Mouse (Mus musculus) heart, embryonic 16.5 days (tissue): ENCODE results near the gene Abcg1. TPM values are rescaled to one million over a fixed set of nuclear protein-coding genes. Genes with fewer than 3 reads are reported as not detected.

Source experiments
- ATAC-seq: fragments of 200-750 bp; cut with Nextera tagmentation; replicated peaks from 2 replicates; pipeline ENCODE4 v1.8.0; 2017; ENCODE audit warnings: moderate number of reproducible peaks; ENCODE audit not compliant: insufficient read depth, low FRiP score; ENCODE audit errors: extremely low read depth
- H3K27ac ChIP-seq: fragments of 300-500 bp; sonication (generic); 2 replicates; pipeline ENCODE4 v1.5.1; 2014; ENCODE audit warnings: mild to moderate bottlenecking, low read length, control low read depth, moderate library complexity
- H3K27me3 ChIP-seq: fragments of 300-500 bp; sonication (generic); 2 replicates; pipeline ENCODE4 v1.6.1; 2014; ENCODE audit warnings: low read length, mixed read lengths; ENCODE audit not compliant: control insufficient read depth, insufficient read depth
- H3K36me3 ChIP-seq: fragments of 300-500 bp; sonication (generic); 2 replicates; pipeline ENCODE4 v1.6.1; 2014; ENCODE audit not compliant: control insufficient read depth, insufficient read depth
- H3K4me1 ChIP-seq: fragments of 300-500 bp; sonication (generic); 2 replicates; pipeline ENCODE4 v1.6.1; 2014; ENCODE audit warnings: low read length, mixed read lengths; ENCODE audit not compliant: control insufficient read depth, insufficient read depth
- H3K4me2 ChIP-seq: fragments of 300-500 bp; sonication (generic); 2 replicates; pipeline ENCODE4 v1.6.1; 2014; ENCODE audit warnings: low read depth, mild to moderate bottlenecking, control low read depth, low read length
- H3K4me3 ChIP-seq: fragments of 300-500 bp; sonication (generic); 2 replicates; pipeline ENCODE4 v1.5.1; 2014; ENCODE audit warnings: mild to moderate bottlenecking, control low read depth, low read length
- H3K9ac ChIP-seq: fragments of 300-500 bp; sonication (generic); 2 replicates; pipeline ENCODE4 v1.6.1; 2014; ENCODE audit warnings: low read length, control low read depth
- H3K9me3 ChIP-seq: fragments of 300-500 bp; sonication (generic); replicated peaks from 2 replicates; pipeline ENCODE4 v1.6.1; 2016; ENCODE audit warnings: low read length; ENCODE audit not compliant: control insufficient read depth
- WGBS: fragments of 180-500 bp; shearing (Covaris S2); extraction: QIAGEN DNeasy Blood & Tissue Kit; methylation state at CpG from one replicate; pipeline ENCODE4 v1.1.7; 2014; 5-methylcytosine and 5-hydroxymethylcytosine counted together
- polyA plus RNA-seq: library from polyadenylated mRNA; unstranded; fragments of >200 nt; fragmentation: Nextera tagmentation; extraction: Ambion mirVana; gene quantifications from 2 replicates; pipeline ENCODE4 v1.2.1, GENCODE M21; 2015

The Abcg1 gene
- polyA plus RNA-seq, 1 experiment from 2014 or later = 15.6 TPM

GRCm38 (mm10) chr17:31072872-31073271 lies 15.4 kb downstream of the Abcg1 start:
- Histone ChIP-seq H3K9ac (peak overlapping the region; percentile 28; the same call in 1 of the 2 replicates), H3K36me3 (no peaks in the 10 kb centered on the region), H3K27me3 (no peaks in the 10 kb centered on the region), H3K4me2 (peak overlapping the region; percentile 59), H3K9me3 (no peaks in the 10 kb centered on the region), H3K4me3 (peak overlapping the region; percentile 35), H3K4me1 (peaks cover 65% of the 10 kb centered on the region), H3K27ac (peak overlapping the region; percentile 75)
- no peak for ATAC-seq
- 75% methylated on average over 4 of the region's 4 CpGs for WGBS

GRCm38 (mm10) chr17:31073273-31074052 lies 16.0 kb downstream of the Abcg1 start:
- Histone ChIP-seq H3K9ac (peak overlapping the region; percentile 28), H3K4me3 (peak overlapping the region; percentile 35), H3K4me1 (peaks cover 62% of the 10 kb centered on the region), H3K27me3 (no peaks in the 10 kb centered on the region), H3K9me3 (no peaks in the 10 kb centered on the region), H3K27ac (peak overlapping the region; percentile 75), H3K36me3 (no peaks in the 10 kb centered on the region), H3K4me2 (peak overlapping the region; percentile 59)
- WGBS = 3% methylated on average over 31 of the region's 31 CpGs
- ATAC-seq = peak; percentile 63

GRCm38 (mm10) chr17:31074053-31074590 lies 16.6 kb downstream of the Abcg1 start:
- H3K9me3 ChIP-seq = no peaks in the 10 kb centered on the region
- H3K4me3 ChIP-seq = 0 out of 2 replicates have a peak overlapping the region, but pooled peaks have one; percentile 35
- WGBS = 23% methylated on average over 7 of the region's 7 CpGs
- ATAC-seq = no peak
- H3K36me3 ChIP-seq = no peaks in the 10 kb centered on the region
- peak overlapping the region; percentile 59 for H3K4me2 ChIP-seq
- H3K9ac ChIP-seq = peak overlapping the region; percentile 0; the same call in 1 of the 2 replicates
- H3K27ac ChIP-seq = peak overlapping the region; percentile 75
- no peaks in the 10 kb centered on the region for H3K27me3 ChIP-seq
- peaks cover 62% of the 10 kb centered on the region for H3K4me1 ChIP-seq

- Histone ChIP-seq H3K36me3 (no peaks in the 10 kb centered on the region), H3K4me1 (peaks cover 62% of the 10 kb centered on the region), H3K9me3 (no peaks in the 10 kb centered on the region), H3K4me3 (no peak overlapping the region), H3K9ac (no peak overlapping the region), H3K27ac (peak overlapping the region; percentile 75), H3K4me2 (no peak overlapping the region), H3K27me3 (no peaks in the 10 kb centered on the region)
- ATAC-seq = no peak
- WGBS = 56% methylated on average over 3 of the region's 3 CpGs
Measured at GRCm38 (mm10) chr17:31074666-31075065, 17.2 kb downstream of the Abcg1 start.

- H3K4me3 ChIP-seq = no peak overlapping the region
- H3K36me3 ChIP-seq = no peaks in the 10 kb centered on the region
- no peaks in the 10 kb centered on the region for H3K9me3 ChIP-seq
- no peak overlapping the region for H3K4me2 ChIP-seq
- no peak overlapping the region for H3K9ac ChIP-seq
- peaks cover 55% of the 10 kb centered on the region for H3K4me1 ChIP-seq
- H3K27me3 ChIP-seq = no peaks in the 10 kb centered on the region
- 76% methylated on average over 5 of the region's 5 CpGs for WGBS
- peak overlapping the region; percentile 59 for H3K27ac ChIP-seq
- ATAC-seq = no peak
Measured at GRCm38 (mm10) chr17:31075471-31075870, 18.0 kb downstream of the Abcg1 start.

GRCm38 (mm10) chr17:31077561-31077960 lies 20.1 kb downstream of the Abcg1 start:
- Histone ChIP-seq H3K9ac (no peak overlapping the region), H3K4me1 (peaks cover 35% of the 10 kb centered on the region), H3K36me3 (no peaks in the 10 kb centered on the region), H3K4me2 (no peak overlapping the region), H3K27me3 (no peaks in the 10 kb centered on the region), H3K27ac (peak overlapping the region; percentile 78; the same call in 1 of the 2 replicates), H3K9me3 (no peaks in the 10 kb centered on the region), H3K4me3 (no peak overlapping the region)
- ATAC-seq = no peak
- 55% methylated on average over 5 of the region's 5 CpGs for WGBS

- ATAC-seq = no peak
- no peak overlapping the region for H3K4me2 ChIP-seq
- H3K9me3 ChIP-seq = no peaks in the 10 kb centered on the region
- 0 out of 2 replicates have a peak, but pooled peaks cover 3% of the 10 kb centered on the region for H3K36me3 ChIP-seq
- peak overlapping the region; percentile 78 for H3K27ac ChIP-seq
- H3K9ac ChIP-seq = no peak overlapping the region
- 78% methylated on average over 11 of the region's 11 CpGs for WGBS
- H3K4me3 ChIP-seq = no peak overlapping the region
- H3K27me3 ChIP-seq = no peaks in the 10 kb centered on the region
- H3K4me1 ChIP-seq = peaks cover 25% of the 10 kb centered on the region
Measured at GRCm38 (mm10) chr17:31078581-31078980, 21.1 kb downstream of the Abcg1 start.

- H3K4me1 ChIP-seq = peaks cover 18% of the 10 kb centered on the region
- 46% methylated on average over 12 of the region's 12 CpGs for WGBS
- no peak overlapping the region for H3K9ac ChIP-seq
- H3K4me2 ChIP-seq = no peak overlapping the region
- no peaks in the 10 kb centered on the region for H3K9me3 ChIP-seq
- H3K27ac ChIP-seq = peak overlapping the region; percentile 78
- ATAC-seq = peak; percentile 52; the same call in 1 of the 2 replicates
- no peaks in the 10 kb centered on the region for H3K27me3 ChIP-seq
- H3K36me3 ChIP-seq = 0 out of 2 replicates have a peak, but pooled peaks cover 3% of the 10 kb centered on the region
- H3K4me3 ChIP-seq = no peak overlapping the region
Measured at GRCm38 (mm10) chr17:31079078-31079840, 21.8 kb downstream of the Abcg1 start.
